Mouse (Mus musculus): ENCODE data around the gene Hpd. TPM values are rescaled to one million over a fixed set of nuclear protein-coding genes. Genes with fewer than 3 reads are reported as not detected.

The Hpd gene
- total RNA-seq, 2 experiments from 2014 or later, result not detected

DNA sequence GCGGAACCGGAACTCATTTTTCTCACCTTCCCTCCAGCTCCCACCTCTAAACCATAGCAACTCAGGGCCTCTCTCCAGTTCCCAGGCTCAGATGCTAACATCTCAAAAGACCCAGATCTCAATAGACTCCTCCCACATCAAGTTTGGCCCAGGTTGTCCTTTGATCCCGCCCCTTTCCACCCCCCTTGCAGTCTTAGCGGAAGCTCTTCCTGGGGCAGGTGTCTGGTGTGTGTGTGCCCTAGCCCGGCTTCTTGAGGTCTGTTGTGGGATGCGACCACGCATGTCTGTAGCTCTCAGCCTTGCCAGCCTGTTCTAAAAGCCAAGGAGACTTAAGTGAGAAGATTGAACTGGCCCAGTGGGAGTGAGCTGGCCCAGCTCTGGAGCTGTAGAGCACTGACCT lies 31.9 kb downstream of the Hpd start:
- no peak for DNase-seq (ENCODE audit: low spot score)

GRCm38 (mm10) chr5:123149451-123150400 lies 32.8 kb downstream of the Hpd start:
- peak; percentile 75 for DNase-seq (ENCODE audit: low spot score)
- intact Hi-C loops (cut with DNase I), result loop anchor here (1.0 to 2.0 kb wide), 2 partner anchors 16 to 33 kb away; no protein-coding TSS in a partner anchor

More for the DNA sequence above, 31.9 kb downstream of the Hpd start:
- intact Hi-C loops (cut with DNase I), result no loop called here

GRCm38 (mm10) chr5:123148073-123148722 lies 34.3 kb downstream of the Hpd start:
- intact Hi-C loops (cut with DNase I), result loop anchor here (2.0 kb wide), 1 partner anchor 31 kb away; no protein-coding TSS in a partner anchor
- no peak for DNase-seq (ENCODE audit: low spot score)

GRCm38 (mm10) chr5:123147569-123147968 lies 35.0 kb downstream of the Hpd start:
- no peak for DNase-seq (ENCODE audit: low spot score)
- intact Hi-C loops (cut with DNase I), result no loop called here

DNA sequence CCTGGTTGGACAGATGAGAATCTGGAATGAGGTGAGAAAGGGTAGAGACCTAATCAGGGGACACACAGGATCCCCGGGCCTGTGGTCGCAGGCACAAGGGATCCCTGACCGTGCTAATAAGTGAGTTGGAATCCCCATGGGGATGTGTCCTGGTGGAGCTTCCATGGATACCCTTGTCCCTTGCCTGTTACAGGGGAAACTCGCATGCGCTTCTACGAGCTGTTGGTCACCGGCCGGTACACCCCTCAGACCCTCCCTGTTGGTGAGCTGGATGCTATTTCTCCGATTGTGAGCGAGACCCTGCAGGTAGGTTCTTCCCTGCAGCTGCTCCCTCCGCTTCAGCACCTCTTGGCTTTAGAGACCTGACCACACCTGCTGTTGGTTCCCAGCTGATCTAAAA lies 36.2 kb downstream of the Hpd start:
- intact Hi-C loops (cut with DNase I), result no loop called here
- DNase-seq (ENCODE audit: low spot score), result no peak

DNA sequence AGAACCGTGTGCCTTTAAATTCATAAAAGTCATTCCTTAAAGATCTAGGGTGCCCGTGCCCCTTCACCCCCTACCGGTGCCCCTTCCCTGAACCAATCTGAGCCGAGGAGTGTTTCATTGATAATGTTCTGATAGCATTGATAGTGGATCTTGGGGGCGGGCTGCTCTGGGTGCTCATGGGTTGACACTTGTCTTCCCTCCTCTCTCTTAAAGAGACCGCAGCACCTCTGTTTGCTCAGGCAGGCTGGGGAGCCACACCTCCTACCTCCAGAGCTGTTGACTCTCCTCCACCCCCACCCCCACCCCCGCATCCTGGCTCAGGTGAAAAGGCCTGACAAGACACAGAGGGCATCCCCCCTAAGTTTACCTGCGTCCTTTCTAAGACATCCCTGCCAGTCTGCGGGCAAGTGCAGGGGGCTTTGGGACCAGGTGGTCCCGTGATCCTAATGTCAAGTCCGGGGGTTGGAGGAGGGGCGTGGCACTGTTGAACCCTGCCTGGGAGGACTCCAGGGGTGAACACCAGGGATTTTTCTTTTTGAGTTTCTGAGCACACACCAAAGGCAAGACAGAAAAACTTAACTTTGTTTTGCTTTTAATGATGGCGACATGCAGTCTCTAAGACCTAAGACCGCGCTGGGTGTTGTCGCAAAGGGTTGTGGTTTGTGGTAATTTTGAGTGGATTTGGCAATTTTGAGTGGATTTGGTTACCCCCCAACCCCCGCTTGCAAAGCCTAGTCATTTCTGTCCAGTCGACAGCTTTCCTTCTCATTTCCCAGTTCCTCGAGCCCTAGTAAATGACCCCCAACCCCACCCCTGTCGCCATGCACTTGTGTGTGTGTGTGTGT lies 37.6 kb downstream of the Hpd start:
- intact Hi-C loops (cut with DNase I), result no loop called here
- no peak for DNase-seq (ENCODE audit: low spot score)

- intact Hi-C loops (cut with DNase I), result no loop called here
- no peak for DNase-seq (ENCODE audit: low spot score)
These were observed 38.4 kb downstream of the Hpd start for GRCm38 (mm10) chr5:123143971-123144745.

DNA sequence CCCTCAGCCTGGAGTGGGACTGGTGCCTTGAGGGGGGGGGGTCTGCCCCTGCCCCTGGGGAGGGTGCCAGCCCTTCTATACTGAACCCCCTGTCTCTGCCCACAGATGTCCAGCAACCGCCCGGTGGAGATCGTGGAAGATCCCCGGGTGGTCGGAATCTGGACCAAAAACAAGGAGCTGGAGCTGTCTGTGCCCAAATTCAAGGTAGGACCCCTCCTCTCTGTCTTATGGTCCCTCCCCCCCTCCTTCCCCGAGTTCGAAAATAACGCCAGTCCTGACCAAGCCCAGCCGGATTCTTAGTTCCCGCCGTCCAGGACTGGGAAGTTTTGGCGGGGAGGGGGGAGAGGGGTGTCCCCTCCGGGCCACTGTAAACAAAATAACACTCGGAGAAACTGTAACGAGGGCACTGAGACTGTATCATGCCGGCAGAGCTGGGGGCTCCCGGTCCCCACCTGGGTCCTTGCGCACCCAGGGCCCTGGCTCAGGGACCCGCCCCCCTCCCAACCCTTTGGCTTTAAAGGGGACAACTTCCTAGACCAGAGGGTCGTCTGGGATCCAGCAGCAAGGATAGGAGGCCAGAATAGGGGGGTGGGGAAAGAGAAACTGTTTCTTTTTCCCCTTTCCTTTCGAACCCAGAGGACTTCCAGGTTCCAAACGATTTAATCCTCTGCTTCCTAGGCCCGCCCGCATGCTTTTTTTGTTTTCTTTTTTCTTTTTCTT lies 39.1 kb downstream of the Hpd start:
- intact Hi-C loops (cut with DNase I), result no loop called here
- DNase-seq (ENCODE audit: low spot score), result no peak

- intact Hi-C loops (cut with DNase I), result no loop called here
These were observed 40.1 kb downstream of the Hpd start, which contains the start of gene Setd1b for GRCm38 (mm10) chr5:123142161-123143157. TSS of gene Setd1b (plus strand) at chr5:123142193.

DNA sequence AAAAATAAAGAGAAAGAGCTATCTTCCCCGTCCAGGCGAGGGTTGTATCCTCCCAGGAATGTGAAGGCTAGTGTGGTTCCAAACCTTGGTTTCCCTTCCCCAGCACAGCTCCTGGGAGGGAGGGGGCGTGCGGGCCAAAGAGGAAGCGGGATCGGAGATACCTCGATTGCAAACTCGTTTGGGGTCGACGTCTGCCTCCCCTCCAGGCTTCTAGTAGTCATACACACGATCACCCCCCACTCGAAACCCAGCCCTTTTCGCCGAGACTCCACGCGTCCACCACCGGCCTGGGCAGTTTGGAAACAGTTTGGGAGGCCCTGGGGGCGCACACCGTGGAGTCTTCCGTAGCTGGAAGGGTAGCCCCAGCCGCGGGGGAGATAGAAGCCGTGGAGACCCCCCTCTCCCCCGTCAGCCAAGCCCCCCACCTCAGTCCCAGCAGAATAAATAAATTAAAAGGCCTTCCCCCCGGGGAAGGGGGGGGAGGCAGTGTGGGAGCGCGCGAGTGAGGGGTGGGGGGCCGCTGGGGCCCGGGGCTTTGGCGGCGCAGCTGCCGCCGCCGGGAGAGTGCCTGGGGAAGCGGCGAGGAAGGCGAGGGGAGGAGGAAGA lies 40.9 kb downstream of the Hpd start:
- intact Hi-C loops (cut with DNase I), result no loop called here
- peak; percentile 54 for DNase-seq (ENCODE audit: low spot score)

More at GRCm38 (mm10) chr5:123142161-123143157, 40.1 kb downstream of the Hpd start, which contains the start of gene Setd1b:
- no peak for DNase-seq (ENCODE audit: low spot score)

- DNase-seq (ENCODE audit: low spot score), result peak; percentile 89
- intact Hi-C loops (cut with DNase I), result no loop called here
These were observed 41.6 kb downstream of the Hpd start for GRCm38 (mm10) chr5:123140694-123141554.

DNA sequence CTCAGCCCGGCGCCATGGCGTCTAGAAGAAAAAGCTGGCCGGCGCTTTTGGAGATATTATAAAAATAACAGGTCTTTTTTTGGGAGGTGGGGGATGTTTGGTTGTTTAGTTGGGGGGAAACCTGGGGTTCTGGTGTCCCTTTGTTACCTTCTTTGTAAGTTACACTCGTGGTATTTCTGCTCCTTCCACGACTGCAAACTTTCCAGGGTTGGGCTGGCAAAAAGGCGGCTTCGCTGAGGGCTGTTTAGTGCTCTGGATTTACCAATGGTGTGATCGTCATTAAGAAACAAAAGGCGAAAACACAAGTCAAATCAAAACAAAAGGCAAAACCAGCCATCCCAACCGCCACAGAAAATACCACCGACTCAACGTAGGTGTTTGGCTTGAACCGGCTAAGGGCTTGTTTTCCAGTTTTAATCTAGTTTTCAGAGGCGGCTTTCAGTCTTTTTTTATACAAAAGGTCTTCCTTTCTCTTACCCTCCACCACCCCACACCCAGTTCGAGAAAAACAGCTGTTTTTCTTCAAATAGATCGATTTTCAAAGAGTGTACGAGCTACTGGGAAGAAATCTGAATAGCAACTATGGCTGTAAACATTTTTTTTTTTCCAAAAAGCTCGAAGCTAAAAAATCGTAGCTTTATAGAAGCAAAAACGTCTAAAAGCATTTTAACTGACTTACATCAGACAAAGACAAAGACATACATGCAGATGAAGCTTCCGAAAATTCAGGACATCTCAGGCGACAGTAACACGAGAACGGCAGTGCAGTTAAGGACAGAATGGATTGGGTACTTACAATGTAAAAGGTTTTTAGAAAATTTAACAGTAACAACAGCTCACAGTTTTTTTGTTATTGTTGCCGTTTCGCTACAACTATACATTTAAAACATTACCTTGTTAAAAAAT lies 42.6 kb downstream of the Hpd start:
- intact Hi-C loops (cut with DNase I), result no loop called here
- no peak for DNase-seq (ENCODE audit: low spot score)

DNA sequence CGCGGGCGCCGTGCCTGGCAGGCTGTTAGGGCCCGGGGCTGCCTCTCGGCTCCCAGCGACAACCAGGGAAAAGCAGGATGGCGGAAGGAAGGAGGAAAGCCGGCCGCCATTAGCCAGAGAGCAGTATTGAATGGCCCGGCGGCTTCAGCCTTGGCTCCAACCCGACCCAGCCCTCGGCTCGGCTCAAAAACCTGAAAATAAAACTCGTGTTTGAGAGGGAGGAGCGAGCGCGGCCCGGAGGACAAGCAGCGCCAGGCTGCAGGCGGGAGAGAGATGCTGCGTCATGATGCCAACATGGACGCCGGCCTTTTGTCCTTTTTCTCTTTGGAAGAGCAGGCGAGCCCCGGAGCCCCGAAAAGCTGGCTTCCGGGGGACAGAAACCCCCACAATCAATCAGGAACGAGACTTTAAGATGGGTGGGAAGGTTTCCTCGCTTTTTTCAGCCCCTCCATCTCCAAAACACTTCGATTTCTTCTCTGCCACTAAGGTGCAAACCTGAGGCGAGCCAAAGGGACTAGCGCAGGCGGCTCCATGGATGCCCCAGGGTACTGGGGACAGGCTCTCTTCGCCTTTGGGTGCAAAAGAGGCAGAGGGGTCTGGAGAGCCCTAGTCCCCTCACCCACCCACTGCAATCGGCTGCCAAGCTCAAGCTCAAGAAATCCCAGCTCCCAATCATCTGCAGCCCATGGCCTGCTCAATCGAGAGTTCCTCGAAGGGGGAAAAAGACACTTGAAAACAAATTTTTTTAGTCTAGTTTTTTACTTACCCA lies 43.4 kb downstream of the Hpd start:
- intact Hi-C loops (cut with DNase I), result no loop called here
- DNase-seq (ENCODE audit: low spot score), result peak; percentile 75

- intact Hi-C loops (cut with DNase I), result no loop called here
- peak; percentile 75 for DNase-seq (ENCODE audit: low spot score)
These were observed 44.2 kb downstream of the Hpd start for GRCm38 (mm10) chr5:123138230-123138911.

Measured in heart, postnatal 25 days (tissue).